Mouse (Mus musculus) liver, adult (tissue): ENCODE measurements around the gene Col9a2.

Source experiments
- GATA4 ChIP-seq: IDR thresholded peaks from 2 replicates; pipeline ENCODE4 v1.6.1; 2014; ENCODE audit warnings: mild to moderate bottlenecking, low read length; ENCODE audit not compliant: insufficient replicate concordance

Gene Col9a2

GRCm38 (mm10) chr4:121097650-121098378 lies 58.6 kb downstream of the Col9a2 start, which contains the start of gene Zmpste24:
Gene Zmpste24, minus strand, starts transcription at chr4:121098241.
- TF ChIP-seq GATA4, result no peak; the same call in 1 of the 2 replicates

- no peak for TF ChIP-seq GATA4
These were observed 64.1 kb downstream of the Col9a2 start for GRCm38 (mm10) chr4:121103304-121103703.
